Mouse (Mus musculus): ENCODE results near the gene Prrxl1. TPM values are rescaled to one million over a fixed set of nuclear protein-coding genes. Genes with fewer than 3 reads are reported as not detected.

Gene Prrxl1
- not detected for polyA plus RNA-seq (2017; shearing (Covaris generic))

DNA sequence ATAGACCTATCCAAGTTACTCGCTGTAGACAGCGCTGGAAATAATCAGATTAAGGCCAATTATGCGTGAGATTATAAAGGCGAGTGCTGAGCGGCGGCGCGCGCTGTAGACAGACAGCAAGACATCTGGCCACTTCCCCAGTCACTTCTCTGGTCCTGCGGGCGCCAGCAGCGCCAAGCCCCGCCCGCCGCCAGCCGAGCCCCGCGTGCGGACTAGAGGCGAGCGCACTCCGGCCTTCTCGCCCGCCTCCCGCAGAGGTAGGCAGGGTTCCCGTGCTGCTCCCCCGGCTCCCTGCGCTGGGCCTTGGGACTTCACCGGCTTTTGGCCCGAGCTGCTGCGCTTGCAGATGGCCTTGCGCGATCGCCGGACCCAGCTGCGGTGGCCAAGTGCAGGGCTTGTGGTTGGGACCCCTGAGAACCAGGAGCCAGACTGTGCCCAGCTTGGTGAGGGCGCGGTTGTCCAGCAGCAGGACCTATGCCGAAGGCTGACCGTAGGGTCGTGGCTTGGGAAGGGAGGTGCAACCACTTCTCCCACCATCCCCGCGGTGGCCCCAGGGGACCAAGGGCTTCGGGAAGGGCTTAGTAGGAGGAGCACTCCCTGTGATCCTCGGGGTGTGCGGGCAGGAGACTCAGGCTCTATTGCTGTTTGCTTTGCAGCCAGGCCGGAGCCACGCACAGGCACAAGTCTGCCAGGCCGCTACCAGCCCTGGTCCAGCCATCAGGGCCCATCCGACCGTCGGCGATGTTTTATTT is at the start of gene Prrxl1:
Gene Prrxl1 (plus strand): TSS at position 118 of the 752 bp plus-strand sequence.
- ATAC-seq, result no peak

DNA sequence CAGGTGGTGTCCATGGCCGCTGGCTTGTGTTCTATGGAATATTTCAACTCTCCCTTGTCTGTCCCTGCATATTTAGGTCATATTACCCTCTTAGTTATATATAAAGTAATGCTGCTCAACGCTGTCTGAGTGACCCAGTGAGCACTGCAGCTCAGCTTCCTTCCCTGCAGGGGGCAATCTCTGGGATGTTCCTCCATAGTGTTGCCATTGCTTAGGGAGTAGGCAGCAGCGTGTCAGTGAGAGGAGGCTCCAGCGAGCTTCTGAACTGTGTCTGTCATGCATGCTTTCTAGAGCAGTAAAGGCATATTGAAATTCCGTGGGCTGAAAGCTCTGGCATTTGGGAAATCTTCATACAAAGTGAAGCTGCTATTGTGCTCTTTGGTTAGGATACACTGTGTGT is 47.4 kb upstream of the Prrxl1 start:
- ATAC-seq, result no peak

DNA sequence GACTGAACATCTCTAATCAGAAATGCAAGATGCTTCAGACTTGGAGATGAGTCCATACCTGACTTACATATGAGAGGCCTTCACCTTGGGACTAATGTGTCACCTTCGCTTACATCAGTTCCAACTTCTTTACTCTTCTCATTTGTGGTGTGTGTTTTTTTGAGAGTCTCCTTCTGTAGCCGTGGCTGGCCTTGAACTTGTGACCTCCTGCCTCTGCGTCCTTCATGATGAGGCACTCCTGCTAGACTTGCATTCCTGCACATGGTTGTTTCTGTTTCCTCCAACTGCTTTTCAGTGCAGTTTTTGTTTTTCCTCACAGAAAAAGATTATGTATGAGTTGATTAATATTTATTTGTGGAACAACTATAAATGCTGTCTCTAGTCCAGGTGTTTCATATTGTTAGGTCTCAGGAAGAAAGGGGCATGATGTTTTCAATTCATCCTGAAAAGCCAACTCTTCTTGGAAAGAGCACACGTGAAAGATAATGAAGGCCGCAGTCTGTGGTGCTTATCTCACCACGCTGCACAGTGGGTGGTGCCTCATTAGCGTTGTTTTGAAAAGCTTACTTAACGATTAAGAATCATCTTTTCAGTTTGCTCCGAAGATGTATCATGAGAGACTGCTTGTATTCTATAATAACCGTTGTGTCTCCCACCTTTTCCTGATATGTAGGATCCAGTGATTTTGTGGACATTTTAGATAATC is 45.9 kb upstream of the Prrxl1 start:
- ATAC-seq, result no peak

DNA sequence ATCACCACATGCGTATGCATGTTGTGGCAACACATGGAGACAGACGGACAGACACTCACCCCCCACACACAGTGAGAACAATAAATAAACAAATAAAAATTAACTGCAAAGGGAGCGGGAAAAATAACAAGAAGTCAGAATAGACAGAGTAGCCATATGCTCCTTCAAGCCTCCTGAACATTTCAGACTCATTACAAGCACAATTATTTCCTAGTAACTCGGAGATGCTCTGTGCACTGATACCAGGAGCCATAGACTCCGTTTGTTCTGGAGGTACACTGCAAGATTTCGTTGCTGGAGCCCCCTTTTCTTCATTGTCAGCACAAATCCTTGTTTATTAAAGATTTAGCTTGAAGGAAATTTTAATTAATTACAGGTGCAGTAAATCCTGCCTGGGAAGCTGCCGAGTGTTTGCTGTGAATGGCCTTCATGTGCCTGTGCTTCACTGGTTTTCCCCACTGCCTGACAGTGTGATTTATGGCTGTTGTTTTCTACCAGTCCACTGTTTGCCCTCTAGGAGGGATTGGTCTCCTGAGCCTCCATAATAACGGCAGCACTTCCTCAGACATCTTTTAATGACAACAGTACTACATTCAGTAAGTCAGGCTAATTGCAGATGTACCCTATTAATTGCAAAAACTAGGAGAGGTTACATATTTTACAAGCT is 44.2 kb upstream of the Prrxl1 start:
- ATAC-seq, result no peak

DNA sequence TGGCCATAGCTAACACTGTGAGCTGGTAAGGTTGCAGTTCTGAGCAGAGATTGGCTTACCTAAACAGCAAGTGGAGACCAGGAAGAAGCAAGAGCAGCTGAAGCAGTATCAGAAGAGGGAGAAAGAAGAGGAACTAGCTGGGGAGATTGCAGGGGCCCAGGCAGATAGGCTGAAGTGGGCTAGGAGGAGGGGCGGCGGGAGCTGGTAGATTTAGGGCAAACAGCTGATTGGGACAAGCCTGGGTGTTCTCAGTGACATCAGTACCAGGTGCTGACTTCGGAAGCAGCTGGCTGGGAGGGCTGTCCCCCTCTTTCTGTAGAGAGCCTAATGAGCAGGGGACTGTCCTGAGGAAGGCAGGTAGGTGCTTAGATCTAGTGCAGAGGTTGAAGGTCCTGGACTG is 37.8 kb upstream of the Prrxl1 start:
- no peak for ATAC-seq

DNA sequence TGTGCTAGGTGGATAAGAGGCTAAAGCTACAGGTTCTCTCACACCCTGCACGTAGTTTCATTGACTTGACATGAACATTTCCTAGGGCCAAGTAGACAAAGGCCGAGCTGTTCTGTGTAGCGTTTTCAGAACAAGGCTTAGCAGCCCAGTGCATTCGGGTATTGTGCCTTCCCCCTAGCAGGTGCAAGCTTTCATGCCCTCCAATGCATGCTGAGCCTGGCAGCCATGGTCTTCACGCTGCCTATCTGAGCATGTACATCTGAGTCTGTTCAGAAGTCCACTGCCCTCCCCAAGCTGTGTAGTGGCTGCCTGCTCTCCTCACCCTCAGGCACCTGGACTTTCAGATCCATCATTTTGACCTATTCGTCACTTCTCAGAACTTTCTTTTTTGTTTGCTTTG is 35.5 kb upstream of the Prrxl1 start:
- ATAC-seq, result no peak

DNA sequence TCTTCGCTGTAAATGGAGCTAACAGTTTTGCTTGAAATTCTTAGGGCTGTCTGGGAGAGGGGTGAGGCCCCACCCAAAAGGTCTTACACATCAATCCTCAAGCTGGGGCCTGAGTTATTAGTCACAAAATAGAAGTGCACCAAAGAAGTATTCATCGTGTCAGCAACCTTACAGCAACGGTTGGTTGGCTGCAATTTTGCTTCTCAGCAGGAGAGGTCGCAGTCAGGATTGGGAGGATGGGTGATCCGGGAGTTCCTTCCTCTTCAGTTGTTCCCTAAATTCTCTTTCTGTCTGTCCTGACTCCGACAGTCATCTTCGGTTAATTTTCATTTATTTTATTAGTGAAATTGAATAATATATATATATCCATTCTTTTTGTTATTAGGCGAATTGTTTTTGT is 26.7 kb upstream of the Prrxl1 start:
- ATAC-seq, result no peak

DNA sequence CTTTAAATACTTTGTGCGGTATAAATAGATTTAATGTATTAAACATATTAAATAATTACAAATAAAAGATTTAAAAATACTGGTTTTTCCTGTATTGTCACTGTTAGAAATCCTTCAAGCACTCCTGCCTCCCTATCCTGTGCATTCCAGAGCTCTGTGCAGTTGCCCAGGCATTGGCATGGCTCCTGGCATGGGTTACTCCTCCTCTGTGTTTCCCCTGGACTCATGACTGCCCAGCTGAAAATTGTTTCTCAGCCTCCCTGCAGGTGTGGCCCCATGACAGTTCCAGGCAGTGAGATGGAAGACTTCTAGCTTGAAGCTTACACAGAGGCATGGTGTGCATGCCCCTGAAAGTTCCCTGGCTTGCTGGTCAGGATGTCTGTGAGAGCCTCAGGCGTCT is 20.8 kb upstream of the Prrxl1 start:
- ATAC-seq, result no peak

DNA sequence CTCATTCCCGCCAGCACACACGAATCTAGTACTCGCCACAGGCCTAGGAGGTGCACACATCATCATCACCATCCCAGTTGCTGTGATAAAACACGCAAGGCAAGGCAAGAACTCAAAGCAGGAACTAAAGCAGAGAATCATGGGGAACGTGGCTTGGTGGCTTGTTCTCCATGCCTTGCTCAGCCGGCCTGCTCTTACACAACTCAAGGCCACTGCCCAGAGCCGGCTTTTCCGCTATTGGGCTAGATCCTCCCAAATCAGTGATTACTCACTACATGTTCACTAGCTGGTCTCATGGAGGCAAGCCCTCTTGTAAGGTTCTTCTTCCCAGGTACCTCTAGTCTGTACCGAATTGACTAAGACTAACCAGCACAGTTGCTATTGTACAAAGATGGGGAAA is 15.5 kb upstream of the Prrxl1 start:
- no peak for ATAC-seq

DNA sequence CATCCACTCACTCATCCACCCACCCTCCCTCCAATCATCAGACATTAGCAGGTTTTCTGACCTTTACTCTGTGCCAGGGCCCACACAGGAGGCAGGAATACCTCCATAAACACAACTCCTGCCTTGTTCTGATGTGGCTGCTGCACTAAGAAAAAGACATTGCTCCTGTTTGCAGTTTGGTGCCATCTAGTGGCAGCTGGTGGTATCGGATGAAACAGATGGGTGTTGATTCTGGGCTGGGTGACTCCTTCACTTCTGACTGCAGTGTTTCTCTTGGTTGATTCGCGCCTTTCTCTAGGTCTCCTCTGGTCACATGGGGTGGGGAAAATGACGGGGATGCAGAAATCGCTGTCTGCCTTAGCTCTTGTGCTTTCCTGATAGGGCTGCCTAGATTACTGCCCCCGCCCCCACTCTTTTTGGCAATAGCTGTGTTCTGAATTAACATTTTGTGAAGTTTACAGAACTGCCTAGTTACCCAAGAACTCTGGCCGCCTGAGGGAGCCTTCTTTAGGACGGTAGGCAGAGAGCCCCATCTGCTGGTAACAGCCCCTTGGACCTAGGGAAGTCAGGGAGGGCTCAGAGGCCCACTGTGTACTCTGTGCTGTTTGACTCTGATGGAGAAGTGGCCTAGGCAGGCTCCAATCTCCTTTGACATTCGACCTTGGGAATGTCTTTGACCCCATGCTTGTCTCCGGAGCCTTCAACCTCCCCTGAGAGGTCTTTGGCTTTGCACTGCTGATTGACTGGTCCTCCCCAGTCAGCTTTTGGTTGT is 12.0 kb upstream of the Prrxl1 start:
- no peak for ATAC-seq

DNA sequence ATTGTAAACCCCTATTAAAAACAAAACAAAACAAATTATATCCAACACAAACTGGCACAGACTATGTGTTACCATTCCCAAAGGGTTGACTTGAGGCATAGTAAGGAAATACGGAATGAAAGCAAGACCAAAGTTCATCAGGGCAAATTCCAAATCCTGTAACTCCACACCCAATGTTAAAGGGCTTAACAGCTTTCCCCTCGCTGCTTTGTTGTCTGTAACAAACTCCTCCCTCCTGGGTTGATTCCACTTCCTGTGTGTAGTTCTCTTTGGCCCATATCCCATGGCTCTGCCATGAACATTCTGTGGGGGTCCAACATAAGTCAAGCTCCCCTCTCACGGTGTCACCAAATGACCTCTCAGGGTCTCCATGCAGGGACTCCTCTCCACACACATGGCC is 8.8 kb upstream of the Prrxl1 start:
- no peak for ATAC-seq

DNA sequence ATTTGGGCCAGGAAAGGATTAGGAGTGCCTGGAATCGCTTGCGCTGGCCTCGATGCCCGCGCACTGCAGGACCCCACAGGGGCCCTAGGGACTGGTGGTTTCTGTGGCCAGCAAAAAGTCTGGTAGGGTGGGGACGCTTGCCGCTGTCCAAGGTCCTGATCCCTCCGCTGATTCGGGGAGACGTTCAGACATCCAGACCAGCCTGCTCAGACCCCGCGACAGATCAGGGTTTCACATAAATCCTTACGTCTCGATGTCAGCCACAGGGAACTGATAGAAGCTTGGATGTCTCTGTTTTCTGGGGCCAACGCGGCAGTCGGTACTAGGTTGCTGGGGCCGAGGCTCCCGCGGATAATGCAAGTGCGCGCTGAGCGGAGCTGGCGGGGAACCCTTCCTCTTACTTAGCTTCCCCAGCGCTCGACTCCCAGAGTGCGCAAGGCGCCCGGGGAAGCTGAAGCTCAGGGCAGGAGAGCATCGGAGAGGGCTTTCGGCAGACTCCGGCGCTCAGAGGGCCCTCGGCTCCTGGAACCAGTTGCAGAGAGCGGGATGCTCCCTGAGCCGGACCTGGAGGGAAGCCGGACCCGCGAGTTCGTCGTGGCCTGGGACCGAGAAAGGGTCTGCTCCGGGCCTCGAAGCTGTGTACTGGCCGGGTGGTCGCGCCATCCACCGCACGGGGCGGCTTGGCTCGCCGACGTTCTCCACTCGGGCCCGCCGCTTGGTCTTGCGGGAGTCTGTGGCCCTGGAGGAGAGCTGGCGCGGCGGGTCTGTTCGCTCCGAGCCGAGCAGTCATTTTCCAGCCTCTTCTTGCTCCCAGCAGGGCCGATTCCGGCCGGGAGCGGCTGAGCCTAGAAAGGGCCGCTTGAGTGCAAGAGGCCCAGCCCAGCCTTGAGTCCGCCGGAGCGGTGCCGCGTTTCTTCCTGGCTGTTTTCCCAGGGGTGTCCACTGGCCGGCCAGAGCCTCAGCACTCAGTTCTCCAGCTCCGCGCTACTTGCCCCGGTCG is 1.7 kb upstream of the Prrxl1 start:
- ATAC-seq, result no peak

DNA sequence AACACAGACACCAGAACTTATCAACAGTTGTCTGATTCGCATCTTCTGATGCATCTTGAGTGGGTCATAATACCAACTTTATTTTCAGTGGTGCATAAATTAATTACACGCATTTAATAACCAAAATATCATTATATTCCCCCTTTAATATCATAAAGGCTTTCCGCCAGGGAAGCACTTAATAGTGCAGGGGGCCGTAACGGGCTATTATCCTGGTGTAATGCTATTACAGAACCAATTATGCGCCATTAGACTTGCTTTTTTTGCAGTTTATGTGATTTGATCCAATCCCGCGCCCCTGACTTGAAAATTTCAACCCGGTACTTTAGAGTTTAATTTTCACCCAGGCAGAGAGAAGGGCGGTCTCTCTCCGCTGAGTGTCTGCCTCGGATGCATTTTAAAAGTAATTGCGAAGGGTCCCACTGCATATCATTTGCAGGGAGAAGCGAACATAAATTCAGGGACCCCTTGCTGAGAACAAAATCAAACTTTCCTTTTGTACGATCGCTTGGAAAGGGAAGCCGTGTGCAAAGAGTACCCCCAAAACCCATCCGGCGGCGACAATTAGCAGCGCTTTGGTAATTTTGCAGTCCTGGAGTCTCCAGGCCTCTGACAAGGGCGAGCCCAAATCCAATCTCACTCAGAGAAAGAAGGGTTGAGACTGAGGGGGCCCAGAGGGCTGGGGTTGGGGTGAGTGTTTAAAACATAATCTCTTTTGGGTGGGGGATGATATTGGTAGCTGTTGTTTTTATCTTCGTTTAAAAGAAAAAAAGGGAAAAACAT is 579 bp upstream of the Prrxl1 start:
- ATAC-seq, result no peak

DNA sequence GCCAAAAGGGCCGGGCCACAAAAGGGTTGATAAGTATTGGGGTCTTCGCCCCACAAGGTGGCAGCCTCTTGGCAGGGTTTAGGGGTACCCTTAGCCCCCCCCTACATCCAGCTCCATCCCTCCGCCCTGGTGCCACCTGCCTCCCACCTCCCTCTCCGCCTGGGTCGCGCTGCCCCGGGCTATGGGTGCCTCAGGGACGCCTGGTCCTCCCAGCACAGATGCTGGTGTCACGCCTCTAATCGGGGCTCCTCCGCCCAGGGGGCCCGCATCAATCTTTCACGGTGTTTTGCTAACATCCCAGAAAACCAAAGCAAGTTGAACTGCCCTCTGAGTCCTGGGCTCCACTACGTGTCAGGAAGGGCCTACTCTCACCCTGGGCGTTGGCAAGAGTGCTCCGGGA is 903 bp downstream of the Prrxl1 start:
- no peak for ATAC-seq

DNA sequence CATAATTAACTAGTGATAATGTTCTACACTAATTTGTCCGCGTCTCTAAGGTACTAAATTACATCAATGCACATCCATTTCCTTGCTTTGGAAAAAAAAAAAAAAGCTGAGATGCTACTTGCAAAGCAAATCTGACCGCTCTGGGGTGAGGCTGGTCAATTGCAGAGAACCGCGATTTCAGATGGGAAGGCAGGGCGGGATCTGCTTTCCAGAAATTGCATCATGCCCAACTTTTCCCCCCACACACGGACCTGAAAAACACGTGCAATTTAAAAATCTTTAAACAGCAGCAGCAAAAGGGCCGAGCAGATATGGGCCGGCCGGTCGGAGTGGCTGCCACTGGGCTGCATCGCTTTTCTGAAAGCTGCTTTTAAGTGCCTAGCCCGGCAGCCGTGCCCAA is 6.3 kb downstream of the Prrxl1 start:
- no peak for ATAC-seq

DNA sequence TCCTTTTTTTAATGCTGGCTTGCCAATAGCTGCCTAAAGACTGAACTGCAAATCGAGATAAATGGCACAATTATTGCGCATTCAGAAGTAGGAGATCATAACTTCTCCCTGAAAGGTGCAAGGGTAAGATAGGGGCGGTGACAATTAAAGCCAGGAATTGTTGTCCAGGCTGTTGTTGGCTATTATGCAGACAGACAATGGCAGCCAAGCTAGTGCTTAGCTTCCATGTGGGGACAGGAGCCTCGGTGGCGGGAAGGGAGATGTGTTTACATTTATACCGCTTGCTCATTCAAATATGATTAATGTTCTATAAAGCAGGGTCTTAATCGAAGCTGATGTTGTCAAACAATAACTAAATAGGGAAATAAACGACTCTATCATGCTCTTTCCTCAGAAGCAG is 7.1 kb downstream of the Prrxl1 start:
- no peak for ATAC-seq

DNA sequence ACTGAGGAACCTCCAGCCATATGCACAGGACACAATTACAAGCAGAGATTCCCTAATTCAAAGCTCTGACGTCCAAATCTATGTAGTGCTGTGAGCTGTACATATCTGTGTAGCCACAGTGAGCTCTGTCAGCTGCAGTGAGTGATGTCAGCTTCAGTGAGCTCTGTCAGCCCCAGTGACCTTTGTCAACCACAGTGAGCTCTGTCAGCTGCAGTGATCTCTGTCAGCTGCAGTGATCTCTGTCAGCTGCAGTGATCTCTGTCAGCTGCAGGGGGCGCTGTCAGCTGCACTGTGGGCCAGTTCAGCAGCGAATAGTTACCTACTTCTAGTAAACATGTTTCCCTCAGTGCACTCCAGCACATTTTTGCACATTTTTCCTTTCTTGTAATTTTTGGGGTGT is 10.2 kb downstream of the Prrxl1 start:
- ATAC-seq, result no peak

DNA sequence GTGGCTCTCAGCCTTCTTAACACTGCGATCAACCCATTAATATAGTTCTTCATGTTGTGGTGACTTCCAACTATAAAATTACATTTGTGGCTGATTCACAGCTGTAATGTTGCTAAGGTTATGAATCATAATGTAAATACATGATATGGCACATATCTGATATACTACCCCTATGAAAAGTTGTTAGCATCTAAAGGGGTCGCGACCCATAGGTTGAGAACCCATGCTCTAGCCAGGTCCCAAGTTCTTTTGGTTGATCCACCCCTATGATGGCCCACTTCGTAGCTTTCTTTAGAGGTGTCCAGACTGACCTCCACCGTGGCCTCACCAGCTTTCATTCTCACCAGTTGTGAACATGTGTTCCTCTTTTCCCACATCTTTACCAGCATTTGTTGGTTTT is 18.0 kb downstream of the Prrxl1 start:
- no peak for ATAC-seq

DNA sequence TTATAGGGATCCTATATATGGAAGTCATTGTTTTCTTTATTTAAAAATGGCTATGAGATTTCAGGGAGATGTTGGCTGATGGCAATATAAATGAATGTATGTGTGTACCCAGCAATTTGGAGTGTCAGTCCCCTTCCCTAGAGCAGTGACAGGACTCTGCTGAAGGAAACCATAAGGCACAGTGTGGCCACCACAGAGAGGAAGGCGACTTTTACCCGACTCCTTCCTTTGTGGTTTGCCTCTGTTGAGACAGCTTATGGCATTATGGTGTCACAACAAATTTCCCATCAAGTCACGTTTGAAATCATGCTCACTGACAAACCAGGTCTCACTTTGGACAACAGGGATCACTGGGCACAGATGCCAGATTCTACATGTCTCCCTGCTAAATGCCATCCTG is 25.0 kb downstream of the Prrxl1 start:
- no peak for ATAC-seq

DNA sequence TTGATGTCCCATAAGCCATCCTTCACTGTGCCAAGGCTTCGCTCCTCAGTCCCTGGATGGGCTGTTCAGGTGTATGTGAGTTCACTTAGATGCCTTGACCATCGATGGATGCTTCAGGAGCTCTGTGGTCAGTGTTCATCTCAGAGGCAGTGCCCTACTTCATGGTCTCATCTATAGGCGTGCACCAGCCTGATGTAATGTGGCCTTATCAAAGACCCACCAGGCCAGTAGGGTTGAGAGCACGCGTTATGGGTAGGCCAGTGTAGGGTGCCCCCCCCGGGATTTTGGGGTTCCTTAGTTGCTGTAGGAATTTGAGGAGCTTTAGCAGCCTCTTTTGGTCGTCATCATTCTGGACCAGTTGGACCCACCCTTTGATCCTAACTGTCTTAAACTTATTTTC is 25.6 kb downstream of the Prrxl1 start:
- ATAC-seq, result no peak

DNA sequence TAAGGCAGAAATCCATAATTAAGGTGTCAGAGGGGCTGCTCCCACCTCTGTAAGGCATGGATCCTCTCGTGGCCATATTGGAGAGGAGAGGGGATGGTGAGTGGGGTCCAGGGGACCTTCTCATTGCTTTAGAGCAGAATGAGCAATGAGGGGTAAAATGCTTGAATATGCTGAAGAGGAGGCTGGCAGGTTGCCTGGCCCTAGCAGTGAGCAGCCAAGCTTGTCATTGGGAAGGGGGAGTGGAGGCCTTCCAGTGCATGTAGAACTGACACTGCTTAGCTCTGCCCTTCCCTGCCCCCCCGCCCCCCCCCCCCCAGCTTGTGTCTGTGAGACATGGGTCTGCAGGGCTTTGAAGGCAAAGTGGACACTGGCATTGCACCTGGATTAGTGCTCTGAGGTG is 28.1 kb downstream of the Prrxl1 start:
- no peak for ATAC-seq

Data from activated CD4-positive, CD25-positive, alpha-beta regulatory T cell, adult 4 months (primary cell).